Mouse (Mus musculus) G1E (cell line): Measurements from ENCODE around the gene Dhx34. TPM values are rescaled to one million over a fixed set of nuclear protein-coding genes. Genes with fewer than 3 reads are reported as not detected.
"Not testable (repeated sequence)": the region's sequence is repeated elsewhere in the genome, so short reads cannot be mapped to it uniquely, and the experiment has no call there.

Source experiments
- ATAC-seq: 2 replicates; pipeline ENCODE4 v1.8.0; 2016; ENCODE audit warnings: mild to moderate bottlenecking; ENCODE audit not compliant: insufficient number of reproducible peaks, poor library complexity, low FRiP score, severe bottlenecking; ENCODE audit errors: extremely low read depth
- DNase-seq: peaks from one replicate; pipeline ENCODE4 v3.0.0; 2012; ENCODE audit warnings: low spot score
- H3K27me3 ChIP-seq: 2 replicates; pipeline ENCODE4 v1.6.1; 2012; ENCODE audit warnings: mild to moderate bottlenecking, low read length, inconsistent platforms; ENCODE audit not compliant: insufficient read depth
- H3K36me3 ChIP-seq: replicated peaks from 2 replicates; pipeline ENCODE3; 2012; ENCODE audit warnings: mild to moderate bottlenecking, inconsistent platforms
- H3K4me1 ChIP-seq: 2 replicates; pipeline ENCODE4 v1.6.1; 2012; ENCODE audit warnings: low read depth, low read length, inconsistent platforms, mixed read lengths; ENCODE audit not compliant: insufficient read depth
- H3K4me3 ChIP-seq: 2 replicates; pipeline ENCODE4 v1.5.1; 2012; ENCODE audit warnings: low read depth, mild to moderate bottlenecking, inconsistent platforms, low read length, moderate library complexity, mixed read lengths
- H3K9me3 ChIP-seq: replicated peaks from 2 replicates; pipeline ENCODE4 v1.6.1; 2012; ENCODE audit warnings: inconsistent platforms
- CTCF ChIP-seq: IDR thresholded peaks from 2 replicates; pipeline ENCODE4 v1.5.1; 2012; ENCODE audit warnings: low read depth, low read length, inconsistent platforms, mixed read lengths
- GATA1 ChIP-seq: IDR thresholded peaks from 2 replicates; pipeline ENCODE4 v1.6.1; 2012; ENCODE audit warnings: borderline replicate concordance, low read length, inconsistent platforms, mixed read lengths
- GATA2 ChIP-seq: IDR thresholded peaks from 2 replicates; pipeline ENCODE4 v1.6.1; 2012; ENCODE audit warnings: low read depth, low read length, inconsistent platforms, borderline replicate concordance
- POLR2AphosphoS5 ChIP-seq: IDR thresholded peaks from 2 replicates; pipeline ENCODE4 v1.6.1; 2012; ENCODE audit warnings: low read depth, low read length, inconsistent platforms; ENCODE audit not compliant: insufficient replicate concordance
- TAL1 ChIP-seq: conservative IDR thresholded peaks from 2 replicates; pipeline ENCODE4 v1.6.1; 2012; ENCODE audit warnings: low read depth, low read length, inconsistent platforms, mixed read lengths
- polyA plus RNA-seq: library from polyadenylated mRNA; stranded (reverse); fragments of >175 nt; gene quantifications from 2 replicates; pipeline ENCODE4 v1.2.3, GENCODE M21; 2012
- total RNA-seq, 2 experiments: library from RNA; stranded (forward) in 1 of 2; stranded (reverse) in 1 of 2; fragments of 200-1000 nt in 1 of 2; fragments of >200 nt in 1 of 2; fragmentation: Nextera tagmentation in 1 of 2; gene quantifications; 2 replicates each; pipeline ENCODE4 v1.2.3; 2014 to 2017

Gene Dhx34
- total RNA-seq (2014; fragmentation: Nextera tagmentation), result 9.6 and 10.7 TPM in 2 replicates
- total RNA-seq (2017), result 6.9 and 8.8 TPM in 2 replicates
- 25.1 and 26.6 TPM in 2 replicates for polyA plus RNA-seq

GRCm38 (mm10) chr7:16221582-16222272 lies at the start of gene Dhx34:
Gene Dhx34, minus strand, starts transcription at chr7:16222037.
- Histone ChIP-seq H3K36me3 (peaks cover 31% of the 10 kb centered on the region), H3K4me3 (peak within 1 kb of the TSS; percentile 72), H3K9me3 (no peaks in the 10 kb centered on the region), H3K27me3 (peaks cover 5% of the 10 kb centered on the region), H3K4me1 (peaks cover 12% of the 10 kb centered on the region)
- peak; percentile 98 for DNase-seq
- TF ChIP-seq CTCF (no peak), TAL1 (no peak), GATA2 (no peak), POLR2AphosphoS5 (no peak), GATA1 (no peak)
- ATAC-seq, result peak; percentile 93

GRCm38 (mm10) chr7:16271139-16271538 lies 49.3 kb upstream of the Dhx34 start:
- Histone ChIP-seq H3K27me3 (no peaks in the 10 kb centered on the region), H3K9me3 (no peaks in the 10 kb centered on the region), H3K36me3 (peaks cover 62% of the 10 kb centered on the region), H3K4me1 (peaks cover 50% of the 10 kb centered on the region), H3K4me3 (no peak overlapping the region)
- DNase-seq, result no peak
- TF ChIP-seq POLR2AphosphoS5, result no peak
- TF ChIP-seq TAL1, result no peak
- TF ChIP-seq GATA2, result no peak
- TF ChIP-seq CTCF, result no peak
- TF ChIP-seq GATA1, result no peak
- no peak for ATAC-seq

GRCm38 (mm10) chr7:16266593-16266992 lies 44.8 kb upstream of the Dhx34 start:
- ATAC-seq, H3K27me3 ChIP-seq, H3K4me3 ChIP-seq, H3K9me3 ChIP-seq, DNase-seq: not testable (repeated sequence)
- Histone ChIP-seq H3K36me3 (peaks cover 32% of the 10 kb centered on the region), H3K4me1 (peaks cover 14% of the 10 kb centered on the region)

GRCm38 (mm10) chr7:16265856-16266255 lies 44.0 kb upstream of the Dhx34 start:
- no peak for ATAC-seq
- Histone ChIP-seq H3K4me3 (no peak overlapping the region), H3K4me1 (peaks cover 9% of the 10 kb centered on the region; the same call in 1 of the 2 replicates), H3K9me3 (no peaks in the 10 kb centered on the region), H3K27me3 (0 out of 2 replicates have a peak, but pooled peaks cover 4% of the 10 kb centered on the region), H3K36me3 (peaks cover 25% of the 10 kb centered on the region)
- DNase-seq, result no peak
- TF ChIP-seq TAL1 (no peak), GATA2 (no peak), CTCF (no peak), POLR2AphosphoS5 (no peak), GATA1 (no peak)

GRCm38 (mm10) chr7:16263843-16264242 lies 42.0 kb upstream of the Dhx34 start:
- ATAC-seq (no peak), DNase-seq (no peak)
- no peak for TF ChIP-seq TAL1
- TF ChIP-seq GATA2, result no peak
- TF ChIP-seq GATA1, result no peak
- TF ChIP-seq CTCF, result no peak
- TF ChIP-seq POLR2AphosphoS5, result no peak
- no peak overlapping the region for H3K4me3 ChIP-seq
- 0 out of 2 replicates have a peak, but pooled peaks cover 5% of the 10 kb centered on the region for H3K4me1 ChIP-seq
- H3K9me3 ChIP-seq, result no peaks in the 10 kb centered on the region
- peaks cover 4% of the 10 kb centered on the region for H3K27me3 ChIP-seq
- H3K36me3 ChIP-seq, result peaks cover 13% of the 10 kb centered on the region

- H3K4me3 ChIP-seq, result no peak overlapping the region
- H3K4me1 ChIP-seq, result 0 out of 2 replicates have a peak, but pooled peaks cover 5% of the 10 kb centered on the region
- DNase-seq (peak; percentile 48), ATAC-seq (no peak)
- TF ChIP-seq CTCF (peak; percentile 60; the same call in 1 of the 2 replicates), GATA2 (no peak)
- H3K27me3 ChIP-seq, result peaks cover 4% of the 10 kb centered on the region
- H3K36me3 ChIP-seq, result peaks cover 6% of the 10 kb centered on the region
- H3K9me3 ChIP-seq, result no peaks in the 10 kb centered on the region
Observed at GRCm38 (mm10) chr7:16263015-16263787, 41.4 kb upstream of the Dhx34 start.
